Mouse (Mus musculus) midbrain, postnatal 0 days (tissue): ENCODE data around the gene Aebp2. TPM values are rescaled to one million over a fixed set of nuclear protein-coding genes. Genes with fewer than 3 reads are reported as not detected.
A peak's percentile ranks its signal among the peaks of the same experiment; 100 is the strongest.
"Not testable (repeated sequence)": the region's sequence is repeated elsewhere in the genome, so short reads cannot be mapped to it uniquely, and the experiment has no call there.

Experiments used
- ATAC-seq: fragments of 200-750 bp; cut with Nextera tagmentation; 2 replicates; pipeline ENCODE4 v1.8.0; 2017; ENCODE audit warnings: moderate number of reproducible peaks, mild to moderate bottlenecking, moderate TSS enrichment, moderate library complexity; ENCODE audit not compliant: low FRiP score
- DNase-seq: peaks from one replicate; pipeline ENCODE4 v3.0.0-alpha.2; 2015; ENCODE audit warnings: low spot score
- H3K27ac ChIP-seq: fragments of 300-500 bp; sonication (generic); 2 replicates; pipeline ENCODE4 v1.5.1; 2014; ENCODE audit warnings: low read depth, mild to moderate bottlenecking, low read length, mixed read lengths
- H3K27me3 ChIP-seq: fragments of 300-500 bp; sonication (generic); 2 replicates; pipeline ENCODE4 v1.6.1; 2014; ENCODE audit warnings: low read length, control low read depth, mixed read lengths; ENCODE audit not compliant: insufficient read depth
- H3K36me3 ChIP-seq: fragments of 300-500 bp; sonication (generic); 2 replicates; pipeline ENCODE4 v1.6.1; 2014; ENCODE audit warnings: low read length, control low read depth, mixed read lengths; ENCODE audit not compliant: insufficient read depth
- H3K4me1 ChIP-seq: fragments of 300-500 bp; sonication (generic); 2 replicates; pipeline ENCODE4 v1.6.1; 2014; ENCODE audit warnings: mild to moderate bottlenecking, control low read depth, antibody characterized with exemption, low read length, mixed read lengths; ENCODE audit not compliant: insufficient read depth
- H3K4me2 ChIP-seq: fragments of 300-500 bp; sonication (generic); 2 replicates; pipeline ENCODE4 v1.6.1; 2014; ENCODE audit warnings: low read depth, mild to moderate bottlenecking, low read length, mixed read lengths; ENCODE audit not compliant: poor library complexity, severe bottlenecking
- H3K4me3 ChIP-seq: fragments of 300-500 bp; sonication (generic); 2 replicates; pipeline ENCODE4 v1.5.1; 2014; ENCODE audit warnings: low read depth, mild to moderate bottlenecking, low read length, moderate library complexity
- H3K9ac ChIP-seq: fragments of 300-500 bp; sonication (generic); replicated peaks from 2 replicates; pipeline ENCODE4 v1.6.1; 2014; ENCODE audit warnings: mild to moderate bottlenecking, low read length, moderate library complexity, mixed read lengths; ENCODE audit not compliant: poor library complexity, severe bottlenecking
- H3K9me3 ChIP-seq: fragments of 300-500 bp; sonication (generic); 2 replicates; pipeline ENCODE4 v1.6.1; 2016; ENCODE audit warnings: low read length, control low read depth
- CTCF ChIP-seq: IDR thresholded peaks from 2 replicates; pipeline ENCODE4 v1.5.1; 2016; ENCODE audit warnings: antibody characterized with exemption, mild to moderate bottlenecking
- WGBS: fragments of 180-500 bp; shearing (Covaris S2); extraction: QIAGEN DNeasy Blood & Tissue Kit; methylation state at CpG from one replicate; pipeline ENCODE4 v1.1.7; 2014; 5-methylcytosine and 5-hydroxymethylcytosine counted together
- polyA plus RNA-seq: library from polyadenylated mRNA; unstranded; fragments of >200 nt; fragmentation: Nextera tagmentation; extraction: Ambion mirVana; gene quantifications from 2 replicates; pipeline ENCODE4 v1.2.1, GENCODE M21; 2015
- total RNA-seq: library from RNA; depleted of rRNA; stranded (reverse); fragments of >200 nt; gene quantifications from 2 replicates; pipeline ENCODE4 v1.2.3, GENCODE M21; 2014

Gene Aebp2
- total and polyA plus RNA-seq, 2 experiments from 2014 or later, result 5.3 to 31.5 TPM

- H3K27ac ChIP-seq, result no peak overlapping the region
- H3K36me3 ChIP-seq, result peaks cover 30% of the 10 kb centered on the region
- ATAC-seq (no peak), DNase-seq (no peak)
- no peak for TF ChIP-seq CTCF
- 85% methylated on average over 4 of the region's 4 CpGs for WGBS
- H3K9ac ChIP-seq, result no peak overlapping the region
- H3K27me3 ChIP-seq, result no peaks in the 10 kb centered on the region
- H3K4me3 ChIP-seq, result no peak overlapping the region
- no peak overlapping the region for H3K4me2 ChIP-seq
- H3K9me3 ChIP-seq, result no peaks in the 10 kb centered on the region
- no peaks in the 10 kb centered on the region for H3K4me1 ChIP-seq
Observed at GRCm38 (mm10) chr6:140580170-140580569, 42.3 kb upstream of the Aebp2 start.

DNA sequence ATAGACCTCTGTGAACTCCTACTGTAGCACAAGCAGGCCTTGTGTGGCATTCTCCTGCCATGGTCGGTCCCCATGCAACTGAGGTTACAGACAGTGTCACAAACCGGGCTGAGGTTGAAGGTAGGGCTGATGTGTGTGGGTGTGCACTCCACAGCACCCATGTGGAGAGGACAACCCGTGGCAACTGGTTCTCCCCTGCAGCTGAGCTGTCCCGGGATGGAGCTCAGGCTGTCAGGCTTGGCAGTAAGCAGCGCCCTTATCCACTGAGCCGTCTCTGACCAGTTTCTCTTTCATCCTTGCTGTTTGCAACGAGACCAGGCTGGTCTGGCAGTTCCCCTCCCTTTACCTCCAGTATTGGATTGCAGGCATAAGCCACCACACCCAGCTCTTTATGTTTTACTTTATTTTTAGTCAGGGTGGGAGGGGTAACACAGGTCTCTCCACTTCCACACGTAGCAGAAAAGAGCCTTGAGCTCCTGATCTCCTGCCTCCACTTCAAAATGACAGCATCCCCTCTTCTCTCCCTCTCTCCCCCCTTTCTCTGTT, 35.7 kb upstream of the Aebp2 start:
- Histone ChIP-seq H3K9ac (no peak overlapping the region), H3K4me1 (no peaks in the 10 kb centered on the region), H3K9me3 (no peaks in the 10 kb centered on the region), H3K27me3 (no peaks in the 10 kb centered on the region), H3K36me3 (peaks cover 56% of the 10 kb centered on the region), H3K4me2 (no peak overlapping the region), H3K4me3 (no peak overlapping the region), H3K27ac (no peak overlapping the region)
- DNase-seq, result no peak
- 86% methylated on average over 8 of the region's 8 CpGs for WGBS
- no peak for TF ChIP-seq CTCF
- no peak; the same call in 1 of the 2 replicates for ATAC-seq

DNA sequence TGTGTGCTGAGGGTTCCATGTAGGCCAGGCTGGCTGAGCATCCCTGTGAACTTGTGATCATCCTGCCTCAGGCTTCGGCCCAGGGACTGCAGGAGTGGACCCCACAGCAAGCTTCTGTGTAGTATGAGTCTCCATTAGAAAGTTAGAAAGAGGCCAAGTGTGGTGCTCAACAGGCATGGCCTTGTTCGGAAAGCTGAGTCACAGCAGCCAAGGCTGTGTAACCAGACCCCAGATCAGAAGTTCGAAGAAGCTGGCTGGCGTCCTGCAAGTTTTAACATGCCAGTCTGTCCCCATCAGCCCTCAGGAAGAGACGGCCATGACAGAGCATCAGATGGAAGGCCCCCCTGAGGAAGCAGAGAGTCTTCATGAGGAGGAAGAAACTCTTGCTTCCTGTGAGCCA, 31.1 kb upstream of the Aebp2 start:
- H3K9ac ChIP-seq, result no peak overlapping the region
- H3K9me3 ChIP-seq, result no peaks in the 10 kb centered on the region
- TF ChIP-seq CTCF, result no peak
- H3K27me3 ChIP-seq, result no peaks in the 10 kb centered on the region
- 84% methylated on average over 5 of the region's 5 CpGs for WGBS
- H3K4me2 ChIP-seq, result no peak overlapping the region
- H3K27ac ChIP-seq, result no peak overlapping the region
- peaks cover 67% of the 10 kb centered on the region for H3K36me3 ChIP-seq
- ATAC-seq (no peak), DNase-seq (no peak)
- no peak overlapping the region for H3K4me3 ChIP-seq
- H3K4me1 ChIP-seq, result no peaks in the 10 kb centered on the region

GRCm38 (mm10) chr6:140592713-140593112, 29.8 kb upstream of the Aebp2 start:
- Histone ChIP-seq H3K9me3 (no peaks in the 10 kb centered on the region), H3K9ac (no peak overlapping the region), H3K27ac (no peak overlapping the region), H3K4me2 (no peak overlapping the region), H3K4me1 (no peaks in the 10 kb centered on the region), H3K36me3 (peaks cover 58% of the 10 kb centered on the region), H3K27me3 (no peaks in the 10 kb centered on the region), H3K4me3 (no peak overlapping the region)
- 92% methylated on average over 8 of the region's 8 CpGs for WGBS
- DNase-seq (no peak), ATAC-seq (no peak)
- no peak for TF ChIP-seq CTCF

- Histone ChIP-seq H3K4me1 (no peaks in the 10 kb centered on the region), H3K4me2 (no peak overlapping the region), H3K4me3 (no peak overlapping the region), H3K9me3 (no peaks in the 10 kb centered on the region), H3K9ac (no peak overlapping the region), H3K27me3 (no peaks in the 10 kb centered on the region), H3K27ac (no peak overlapping the region), H3K36me3 (peaks cover 49% of the 10 kb centered on the region)
- 80% methylated on average over 17 of the region's 17 CpGs for WGBS
- DNase-seq (peak; percentile 50), ATAC-seq (no peak)
- TF ChIP-seq CTCF, result no peak
Observed at GRCm38 (mm10) chr6:140593420-140594170, 28.9 kb upstream of the Aebp2 start.

GRCm38 (mm10) chr6:140595551-140595950, 26.9 kb upstream of the Aebp2 start:
- DNase-seq, H3K27ac ChIP-seq, H3K27me3 ChIP-seq, H3K9me3 ChIP-seq, H3K4me1 ChIP-seq, ATAC-seq, H3K4me2 ChIP-seq, H3K4me3 ChIP-seq, H3K9ac ChIP-seq: not testable (repeated sequence)
- WGBS, result 91% methylated on average over 6 of the region's 6 CpGs
- peaks cover 39% of the 10 kb centered on the region for H3K36me3 ChIP-seq
